Mouse (Mus musculus): Measurements from ENCODE around the gene Wdcp. TPM values are rescaled to one million over a fixed set of nuclear protein-coding genes. Genes with fewer than 3 reads are reported as not detected.

Wdcp gene
- polyA plus RNA-seq, 1 experiment, result 25.4 TPM

DNA sequence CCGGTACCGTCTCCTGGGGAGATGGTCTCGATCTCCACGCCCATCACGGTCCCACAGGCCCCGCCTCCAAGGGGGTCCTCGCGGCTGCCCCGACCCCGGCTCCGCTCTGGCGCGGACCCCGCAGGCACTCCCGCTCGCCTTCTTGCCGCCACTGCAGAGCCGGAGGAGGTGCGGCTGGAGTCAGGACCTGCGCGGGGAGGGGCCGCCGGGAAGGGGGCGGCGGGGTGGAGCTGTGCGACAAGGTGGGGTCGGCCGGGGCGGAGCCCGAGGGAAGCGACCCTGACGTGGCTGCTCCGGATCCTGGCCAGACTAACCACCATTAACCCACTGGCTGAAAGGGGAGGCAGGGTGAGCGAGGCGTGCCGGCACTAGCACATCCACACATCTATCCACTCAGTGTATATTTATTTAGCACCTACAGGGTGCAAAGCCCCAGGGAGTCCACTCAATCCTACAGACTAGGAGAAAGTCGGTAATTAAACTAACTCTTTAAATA lies 1.7 kb upstream of the Wdcp start, which contains the start of gene Fkbp1b:
Gene Fkbp1b (minus strand): TSS at position 200 of the 496 bp plus-strand sequence.
- H3K27ac ChIP-seq (ENCODE audit: insufficient read depth, low read length), result no peak within 1 kb of the TSS
- peak within 1 kb of the TSS; percentile 66 for H3K9ac ChIP-seq (ENCODE audit: low read depth, poor library complexity, severe bottlenecking)

DNA sequence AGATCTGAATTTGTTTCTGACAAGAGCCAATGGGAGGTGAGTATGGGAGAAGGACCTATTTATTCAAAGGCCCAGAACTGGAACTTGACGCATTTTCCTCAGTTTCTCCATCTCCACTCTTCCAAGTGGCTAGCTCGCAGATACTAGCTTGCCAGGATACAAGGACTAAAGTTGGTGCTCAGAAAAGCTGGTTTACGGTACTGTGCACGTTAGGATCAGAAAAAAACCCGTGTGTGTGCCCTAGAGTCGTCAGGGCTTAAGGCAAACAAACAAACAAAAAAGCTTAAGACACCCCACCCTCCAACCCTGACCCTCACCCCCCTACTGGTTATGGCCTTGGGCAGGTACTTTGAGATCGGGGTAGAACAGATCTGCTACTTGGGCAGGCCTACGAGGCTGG lies 647 bp upstream of the Wdcp start:
- no peaks in the 10 kb centered on the region for H3K27me3 ChIP-seq (ENCODE audit: control insufficient read depth, insufficient read depth, low read length, poor library complexity, severe bottlenecking)
- H3K4me1 ChIP-seq (ENCODE audit: control insufficient read depth, insufficient read depth, low read length), result no peaks in the 10 kb centered on the region
- TF ChIP-seq POLR2A (IDR thresholded peaks at IDR 0.05; ENCODE audit: insufficient read depth, low read length), result no peak
- no peak for TF ChIP-seq EP300 (IDR thresholded peaks at IDR 0.05; ENCODE audit: insufficient read depth, low read depth, low read length)
- no peak for TF ChIP-seq CTCF (IDR thresholded peaks at IDR 0.05; ENCODE audit: low read depth, low read length)
- no peak overlapping the region for H3K27ac ChIP-seq (ENCODE audit: insufficient read depth, low read length)
- H3K9ac ChIP-seq (ENCODE audit: low read depth, poor library complexity, severe bottlenecking), result 0 out of 2 replicates have a peak overlapping the region, but pooled peaks have one; percentile 66
- H3K9me3 ChIP-seq (replicated peaks; ENCODE audit: control insufficient read depth, insufficient read depth, low read length, poor library complexity, severe bottlenecking), result no peaks in the 10 kb centered on the region
- H3K36me3 ChIP-seq (ENCODE audit: control insufficient read depth, insufficient read depth, low read length, poor library complexity, severe bottlenecking), result no peaks in the 10 kb centered on the region
- no peak overlapping the region for H3K4me3 ChIP-seq (ENCODE audit: low read depth, low read length)

More for the DNA sequence above, 1.7 kb upstream of the Wdcp start, which contains the start of gene Fkbp1b:
- Histone ChIP-seq H3K9me3 (replicated peaks; ENCODE audit: control insufficient read depth, insufficient read depth, low read length, poor library complexity, severe bottlenecking) (no peaks in the 10 kb centered on the region), H3K27me3 (ENCODE audit: control insufficient read depth, insufficient read depth, low read length, poor library complexity, severe bottlenecking) (no peaks in the 10 kb centered on the region), H3K36me3 (ENCODE audit: control insufficient read depth, insufficient read depth, low read length, poor library complexity, severe bottlenecking) (no peaks in the 10 kb centered on the region), H3K4me3 (ENCODE audit: low read depth, low read length) (peak within 1 kb of the TSS; percentile 72), H3K4me1 (ENCODE audit: control insufficient read depth, insufficient read depth, low read length) (no peaks in the 10 kb centered on the region)
- peak; percentile 68 for TF ChIP-seq POLR2A (IDR thresholded peaks at IDR 0.05; ENCODE audit: insufficient read depth, low read length)
- no peak for TF ChIP-seq EP300 (IDR thresholded peaks at IDR 0.05; ENCODE audit: insufficient read depth, low read depth, low read length)

DNA sequence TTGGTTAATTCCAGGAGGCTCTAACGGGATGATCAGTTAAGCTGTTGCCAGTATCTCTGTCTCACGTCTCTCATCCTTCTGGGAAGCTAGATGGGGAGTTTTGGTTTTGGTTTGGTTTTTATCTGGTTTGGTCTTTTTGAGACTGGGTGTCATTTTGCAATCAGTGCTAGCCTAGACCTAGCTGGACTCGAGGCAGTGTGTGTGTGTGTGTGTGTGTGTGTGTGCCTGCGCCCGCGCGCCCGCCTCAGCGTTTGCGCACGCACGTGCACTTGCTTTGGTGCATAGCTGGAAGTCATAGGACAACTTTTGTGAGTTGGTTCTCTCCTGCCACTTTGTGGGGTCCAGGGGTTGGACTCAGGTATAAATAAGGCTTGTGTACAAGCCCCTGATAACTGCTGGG lies 638 bp downstream of the Wdcp start:
- Histone ChIP-seq H3K27ac (ENCODE audit: insufficient read depth, low read length) (no peak overlapping the region), H3K9ac (ENCODE audit: low read depth, poor library complexity, severe bottlenecking) (peak overlapping the region; percentile 67), H3K4me3 (ENCODE audit: low read depth, low read length) (peak overlapping the region; percentile 98), H3K4me1 (ENCODE audit: control insufficient read depth, insufficient read depth, low read length) (peaks cover under 1% of the 10 kb centered on the region), H3K27me3 (ENCODE audit: control insufficient read depth, insufficient read depth, low read length, poor library complexity, severe bottlenecking) (no peaks in the 10 kb centered on the region), H3K36me3 (ENCODE audit: control insufficient read depth, insufficient read depth, low read length, poor library complexity, severe bottlenecking) (peaks cover 3% of the 10 kb centered on the region), H3K9me3 (replicated peaks; ENCODE audit: control insufficient read depth, insufficient read depth, low read length, poor library complexity, severe bottlenecking) (no peaks in the 10 kb centered on the region)
- TF ChIP-seq POLR2A (IDR thresholded peaks at IDR 0.05; ENCODE audit: insufficient read depth, low read length), result no peak

DNA sequence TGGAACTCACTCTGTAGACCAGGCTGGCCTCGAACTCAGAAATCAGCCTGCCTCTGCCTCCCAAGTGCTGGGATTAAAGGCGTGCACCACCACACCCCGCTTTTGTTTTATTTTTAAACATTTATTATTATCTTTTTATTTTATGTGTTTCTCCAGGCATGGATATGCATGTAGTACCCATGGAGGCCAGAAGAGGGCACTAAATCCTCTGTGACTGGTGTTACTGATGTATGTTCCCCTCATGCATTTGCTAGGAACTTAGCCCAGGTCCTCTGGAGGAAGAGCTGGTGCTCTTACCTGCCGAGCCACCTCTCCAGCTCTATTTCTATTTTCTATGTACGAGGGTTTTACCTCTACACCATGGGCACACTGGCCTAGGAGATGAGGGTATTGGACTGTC lies 13.1 kb downstream of the Wdcp start:
- Histone ChIP-seq H3K9ac (ENCODE audit: low read depth, poor library complexity, severe bottlenecking) (no peak overlapping the region), H3K4me1 (ENCODE audit: control insufficient read depth, insufficient read depth, low read length) (no peaks in the 10 kb centered on the region), H3K9me3 (replicated peaks; ENCODE audit: control insufficient read depth, insufficient read depth, low read length, poor library complexity, severe bottlenecking) (no peaks in the 10 kb centered on the region), H3K27ac (ENCODE audit: insufficient read depth, low read length) (no peak overlapping the region), H3K4me3 (ENCODE audit: low read depth, low read length) (no peak overlapping the region), H3K27me3 (ENCODE audit: control insufficient read depth, insufficient read depth, low read length, poor library complexity, severe bottlenecking) (no peaks in the 10 kb centered on the region), H3K36me3 (ENCODE audit: control insufficient read depth, insufficient read depth, low read length, poor library complexity, severe bottlenecking) (peaks cover 12% of the 10 kb centered on the region)
- TF ChIP-seq POLR2A (IDR thresholded peaks at IDR 0.05; ENCODE audit: insufficient read depth, low read length) (no peak), EP300 (IDR thresholded peaks at IDR 0.05; ENCODE audit: insufficient read depth, low read depth, low read length) (no peak), CTCF (IDR thresholded peaks at IDR 0.05; ENCODE audit: low read depth, low read length) (peak; percentile 10)

DNA sequence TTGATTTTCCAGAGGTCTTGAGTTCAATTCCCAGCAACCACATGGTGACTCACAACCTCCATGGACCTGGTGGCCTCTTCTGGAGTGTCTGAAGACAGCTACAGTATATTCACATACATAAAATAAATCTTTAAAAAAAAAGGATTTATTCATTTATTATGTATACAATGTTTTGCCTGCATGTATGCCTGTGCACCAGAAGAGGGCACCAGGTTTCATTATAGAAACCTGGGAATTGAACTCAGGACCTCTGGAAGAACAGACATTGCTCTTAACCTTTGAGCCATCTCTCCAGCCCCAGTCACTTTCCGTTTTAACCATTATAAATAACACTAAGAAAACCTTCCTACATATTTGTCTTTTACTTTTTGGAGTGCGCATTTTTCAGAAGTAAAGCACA lies 13.7 kb downstream of the Wdcp start:
- peaks cover 7% of the 10 kb centered on the region for H3K36me3 ChIP-seq (ENCODE audit: control insufficient read depth, insufficient read depth, low read length, poor library complexity, severe bottlenecking)

DNA sequence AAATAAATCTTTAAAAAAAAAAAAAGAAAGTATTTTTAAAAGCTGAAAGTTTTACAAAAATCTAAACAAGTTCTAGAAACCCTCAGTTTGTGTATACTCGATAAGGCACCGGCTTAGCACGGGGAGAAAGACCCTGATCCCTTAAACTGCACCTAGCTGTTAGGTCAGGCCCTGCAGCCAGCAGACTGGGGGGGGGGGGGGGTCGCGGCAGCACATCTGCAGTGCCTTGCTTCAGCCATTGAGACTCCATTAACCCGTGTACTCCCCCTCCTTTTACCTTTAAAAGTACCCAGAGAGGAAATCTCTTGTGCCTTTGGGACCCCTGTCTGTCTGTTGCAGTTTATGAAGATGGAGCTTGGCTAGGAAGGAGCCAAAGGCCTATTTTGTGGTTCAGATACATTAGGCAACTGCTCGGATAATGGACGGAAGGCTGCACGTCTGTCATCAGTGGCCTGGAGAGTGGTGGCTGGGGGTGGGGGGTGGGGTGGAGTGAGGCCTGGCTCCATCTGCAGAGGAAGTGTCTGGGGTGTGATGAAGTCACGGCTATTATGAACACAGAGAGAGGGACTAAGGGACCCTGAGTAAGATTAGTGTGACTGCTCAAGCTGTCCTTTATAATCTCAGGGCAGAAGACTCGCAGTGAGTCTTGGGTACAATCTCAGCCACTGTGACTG lies 16.3 kb downstream of the Wdcp start:
- Histone ChIP-seq H3K4me3 (ENCODE audit: low read depth, low read length) (no peak overlapping the region), H3K36me3 (ENCODE audit: control insufficient read depth, insufficient read depth, low read length, poor library complexity, severe bottlenecking) (peaks cover 6% of the 10 kb centered on the region), H3K27me3 (ENCODE audit: control insufficient read depth, insufficient read depth, low read length, poor library complexity, severe bottlenecking) (no peaks in the 10 kb centered on the region), H3K27ac (ENCODE audit: insufficient read depth, low read length) (no peak overlapping the region), H3K4me1 (ENCODE audit: control insufficient read depth, insufficient read depth, low read length) (no peaks in the 10 kb centered on the region), H3K9me3 (replicated peaks; ENCODE audit: control insufficient read depth, insufficient read depth, low read length, poor library complexity, severe bottlenecking) (no peaks in the 10 kb centered on the region), H3K9ac (ENCODE audit: low read depth, poor library complexity, severe bottlenecking) (no peak overlapping the region)
- TF ChIP-seq EP300 (IDR thresholded peaks at IDR 0.05; ENCODE audit: insufficient read depth, low read depth, low read length), result no peak
- no peak for TF ChIP-seq CTCF (IDR thresholded peaks at IDR 0.05; ENCODE audit: low read depth, low read length)
- no peak for TF ChIP-seq POLR2A (IDR thresholded peaks at IDR 0.05; ENCODE audit: insufficient read depth, low read length)

More for the DNA sequence above, 13.7 kb downstream of the Wdcp start:
- no peak overlapping the region for H3K4me3 ChIP-seq (ENCODE audit: low read depth, low read length)
- no peak overlapping the region for H3K9ac ChIP-seq (ENCODE audit: low read depth, poor library complexity, severe bottlenecking)
- H3K27me3 ChIP-seq (ENCODE audit: control insufficient read depth, insufficient read depth, low read length, poor library complexity, severe bottlenecking), result no peaks in the 10 kb centered on the region
- H3K4me1 ChIP-seq (ENCODE audit: control insufficient read depth, insufficient read depth, low read length), result no peaks in the 10 kb centered on the region
- no peak overlapping the region for H3K27ac ChIP-seq (ENCODE audit: insufficient read depth, low read length)
- no peak for TF ChIP-seq EP300 (IDR thresholded peaks at IDR 0.05; ENCODE audit: insufficient read depth, low read depth, low read length)
- no peak for TF ChIP-seq CTCF (IDR thresholded peaks at IDR 0.05; ENCODE audit: low read depth, low read length)
- no peak for TF ChIP-seq POLR2A (IDR thresholded peaks at IDR 0.05; ENCODE audit: insufficient read depth, low read length)
- H3K9me3 ChIP-seq (replicated peaks; ENCODE audit: control insufficient read depth, insufficient read depth, low read length, poor library complexity, severe bottlenecking), result no peaks in the 10 kb centered on the region
